Mouse (Mus musculus) MEL (cell line): ENCODE results near the gene Etfa. TPM values are rescaled to one million over a fixed set of nuclear protein-coding genes. Genes with fewer than 3 reads are reported as not detected.

Experiments used
- DNase-seq: peaks from one replicate; pipeline ENCODE4 v3.0.0; 2011; ENCODE audit warnings: low read depth, low spot score
- H3K27ac ChIP-seq: 2 replicates; pipeline ENCODE4 v1.5.1; 2012; ENCODE audit warnings: low read depth, mild to moderate bottlenecking, control low read depth, low read length, moderate library complexity; ENCODE audit not compliant: control insufficient read depth
- H3K27me3 ChIP-seq, 2 experiments: fragments of 150-350 bp in 1 of 2; sonication (generic) in 1 of 2; 2 replicates each; pipeline ENCODE4 v1.6.1; 2012; ENCODE audit warnings: low read length in 2 of 2, mild to moderate bottlenecking in 2 of 2, improper control_type of control experiment in 1 of 2, moderate library complexity in 1 of 2; ENCODE audit not compliant: insufficient read depth in 2 of 2, control insufficient read depth in 1 of 2
- H3K36me3 ChIP-seq, 2 experiments: 2 replicates each; pipeline ENCODE4 v1.6.1; 2012 to 2014; ENCODE audit warnings: low read length in 2 of 2, improper control_type of control experiment in 1 of 2, inconsistent platforms in 1 of 2, mild to moderate bottlenecking in 1 of 2; ENCODE audit not compliant: insufficient read depth in 2 of 2, control insufficient read depth in 1 of 2
- H3K4me1 ChIP-seq, 2 experiments: fragments of 150-350 bp in 1 of 2; sonication (generic) in 1 of 2; 2 replicates each; pipeline ENCODE4 v1.6.1; 2012; ENCODE audit warnings: low read length in 2 of 2, improper control_type of control experiment in 1 of 2, mild to moderate bottlenecking in 1 of 2; ENCODE audit not compliant: insufficient read depth in 2 of 2, control insufficient read depth in 1 of 2
- H3K4me3 ChIP-seq, 2 experiments: fragments of 150-350 bp in 1 of 2; sonication (generic) in 1 of 2; 2 replicates each; pipeline ENCODE4 v1.5.1; 2012; ENCODE audit warnings: low read depth in 2 of 2, low read length in 2 of 2, mild to moderate bottlenecking in 2 of 2, moderate library complexity in 2 of 2, control low read depth in 1 of 2, improper control_type of control experiment in 1 of 2; ENCODE audit not compliant: control insufficient read depth in 1 of 2, insufficient read depth in 1 of 2
- H3K79me2 ChIP-seq: 2 replicates; pipeline ENCODE4 v1.6.1; 2012; ENCODE audit warnings: mild to moderate bottlenecking, low read length, moderate library complexity; ENCODE audit not compliant: control insufficient read depth, poor library complexity, insufficient read depth
- H3K9ac ChIP-seq: 2 replicates; pipeline ENCODE4 v1.6.1; 2012; ENCODE audit warnings: low read depth, mild to moderate bottlenecking, control low read depth, low read length, moderate library complexity; ENCODE audit not compliant: control insufficient read depth, poor library complexity, severe bottlenecking
- H3K9me3 ChIP-seq: fragments of 150-350 bp; sonication (generic); replicated peaks from 2 replicates; pipeline ENCODE4 v1.6.1; 2012; ENCODE audit warnings: mild to moderate bottlenecking, low read length, improper control_type of control experiment, moderate library complexity; ENCODE audit not compliant: insufficient read depth
- BHLHE40 ChIP-seq: IDR thresholded peaks from 2 replicates; pipeline ENCODE4 v1.6.1; 2012; ENCODE audit warnings: low read depth, mild to moderate bottlenecking, inconsistent platforms, low read length, improper control_type of control experiment, borderline replicate concordance
- CHD1 ChIP-seq: IDR thresholded peaks from 2 replicates; pipeline ENCODE4 v1.6.1; 2012; ENCODE audit warnings: low read depth, mild to moderate bottlenecking, inconsistent platforms, low read length, improper control_type of control experiment
- CTCF ChIP-seq, 3 experiments: IDR thresholded peaks in 2 of 3; conservative IDR thresholded peaks in 1 of 3; 2 replicates each; pipeline ENCODE4 v1.5.1; 2011 to 2012; ENCODE audit warnings: low read length in 3 of 3, low read depth in 2 of 3, mild to moderate bottlenecking in 2 of 3, improper control_type of control experiment in 1 of 3, inconsistent platforms in 1 of 3, mixed read lengths in 1 of 3, moderate library complexity in 1 of 3; ENCODE audit not compliant: control insufficient read depth in 1 of 3, insufficient read depth in 1 of 3, poor library complexity in 1 of 3, severe bottlenecking in 1 of 3
- ELF1 ChIP-seq: IDR thresholded peaks from 2 replicates; pipeline ENCODE4 v1.6.1; 2014; ENCODE audit warnings: low read depth, mild to moderate bottlenecking, inconsistent platforms, low read length, improper control_type of control experiment, moderate library complexity
- EP300 ChIP-seq, 2 experiments: IDR thresholded peaks; 2 replicates each; pipeline ENCODE4 v1.6.1; 2011; ENCODE audit warnings: improper control_type of control experiment in 2 of 2, low read length in 2 of 2, low read depth in 1 of 2, mild to moderate bottlenecking in 1 of 2
- GABPA ChIP-seq: IDR thresholded peaks from 2 replicates; pipeline ENCODE4 v1.6.1; 2012; ENCODE audit warnings: low read depth, mild to moderate bottlenecking, inconsistent platforms, low read length, improper control_type of control experiment, moderate library complexity
- GATA1 ChIP-seq: IDR thresholded peaks from 2 replicates; pipeline ENCODE4 v1.6.1; 2011; ENCODE audit warnings: low read depth, low read length, improper control_type of control experiment
- JUND ChIP-seq: IDR thresholded peaks from 2 replicates; pipeline ENCODE4 v1.6.1; 2011; ENCODE audit warnings: low read depth, mild to moderate bottlenecking, improper control_type of control experiment, low read length
- MAFK ChIP-seq: IDR thresholded peaks from 2 replicates; pipeline ENCODE4 v1.6.1; 2011; ENCODE audit warnings: low read depth, mild to moderate bottlenecking, low read length, improper control_type of control experiment, borderline replicate concordance
- MAX ChIP-seq: IDR thresholded peaks from 2 replicates; pipeline ENCODE4 v1.6.1; 2011; ENCODE audit warnings: low read length, improper control_type of control experiment
- MXI1 ChIP-seq: IDR thresholded peaks from 2 replicates; pipeline ENCODE4 v1.6.1; 2011; ENCODE audit warnings: mild to moderate bottlenecking, low read depth, low read length, improper control_type of control experiment
- MYB ChIP-seq: IDR thresholded peaks from 2 replicates; pipeline ENCODE4 v1.6.1; 2011; ENCODE audit warnings: mild to moderate bottlenecking, low read depth, low read length, improper control_type of control experiment
- MYC ChIP-seq: IDR thresholded peaks from 2 replicates; pipeline ENCODE4 v1.6.1; 2011; ENCODE audit warnings: low read depth, mild to moderate bottlenecking, low read length, improper control_type of control experiment, moderate library complexity
- NELFE ChIP-seq: IDR thresholded peaks from 2 replicates; pipeline ENCODE4 v1.6.1; 2011; ENCODE audit warnings: low read depth, low read length, improper control_type of control experiment
- POLR2AphosphoS2 ChIP-seq: IDR thresholded peaks from 2 replicates; pipeline ENCODE4 v1.6.1; 2011; ENCODE audit warnings: low read length, improper control_type of control experiment
- RCOR1 ChIP-seq: IDR thresholded peaks from 2 replicates; pipeline ENCODE4 v1.6.1; 2012; ENCODE audit warnings: low read depth, mild to moderate bottlenecking, inconsistent platforms, low read length, improper control_type of control experiment
- SIN3A ChIP-seq: IDR thresholded peaks from 2 replicates; pipeline ENCODE4 v1.6.1; 2012; ENCODE audit warnings: low read length, improper control_type of control experiment, inconsistent platforms
- SMC3 ChIP-seq: IDR thresholded peaks from 2 replicates; pipeline ENCODE4 v1.6.1; 2011; ENCODE audit warnings: low read depth, low read length, improper control_type of control experiment
- TBP ChIP-seq: IDR thresholded peaks from 2 replicates; pipeline ENCODE4 v1.8.0; 2011; ENCODE audit warnings: low read depth, low read length, improper control_type of control experiment
- UBTF ChIP-seq: IDR thresholded peaks from 2 replicates; pipeline ENCODE4 v1.6.1; 2012; ENCODE audit warnings: low read depth, mild to moderate bottlenecking, inconsistent platforms, low read length, improper control_type of control experiment, moderate library complexity, borderline replicate concordance; ENCODE audit not compliant: insufficient read depth
- ZMIZ1 ChIP-seq: IDR thresholded peaks from 2 replicates; pipeline ENCODE4 v1.6.1; 2012; ENCODE audit warnings: low read depth, mild to moderate bottlenecking, inconsistent platforms, low read length, improper control_type of control experiment, moderate library complexity
- polyA plus RNA-seq, 2 experiments: library from polyadenylated mRNA; stranded (reverse) in 1 of 2; unstranded in 1 of 2; fragments of >175 nt in 1 of 2; fragments of >200 nt in 1 of 2; gene quantifications; 2 replicates each; pipeline versions ENCODE4 v1.2.1 to v1.2.4; 2012; ENCODE audit warnings: low replicate concordance in 2 of 2, low read depth in 1 of 2; ENCODE audit not compliant: insufficient read length in 2 of 2, insufficient read depth in 1 of 2, missing spikeins in 1 of 2
- total RNA-seq: library from RNA; depleted of rRNA; stranded (reverse); fragments of 300-350 nt; gene quantifications from 2 replicates; pipeline ENCODE4 v1.2.3, GENCODE M21; 2012

The Etfa gene
- total and polyA plus RNA-seq, 3 experiments, result 37.5 to 126 TPM; not detected in 1

GRCm38 (mm10) chr9:55423451-55424424 lies 88.3 kb downstream of the Etfa start:
- Histone ChIP-seq H3K36me3 (no peaks in the 10 kb centered on the region), H3K4me3 (no peak overlapping the region), H3K4me1 (peaks cover 0 to 8% of the 10 kb centered on the region in 2 experiments; a peak in 2 of 4 replicates), H3K27me3 (no peaks in the 10 kb centered on the region; a peak in 1 of 4 replicates), H3K9ac (no peak overlapping the region), H3K27ac (no peak overlapping the region), H3K79me2 (no peaks in the 10 kb centered on the region), H3K9me3 (no peaks in the 10 kb centered on the region)
- DNase-seq, result no peak
- TF ChIP-seq ZMIZ1, result no peak
- no peak for TF ChIP-seq SIN3A
- TF ChIP-seq MXI1, result no peak
- TF ChIP-seq MYB, result no peak
- no peak for TF ChIP-seq NELFE
- no peak for TF ChIP-seq BHLHE40
- no peak for TF ChIP-seq ELF1
- TF ChIP-seq GATA1, result no peak
- TF ChIP-seq MYC, result no peak

- DNase-seq, result no peak
- H3K9ac ChIP-seq, result no peak overlapping the region
- TF ChIP-seq EP300 (IDR thresholded peaks at IDR 0.05; ENCODE audit: low read depth in 1 of 2, low read length in 2 of 2) (no peak), MXI1 (no peak), TBP (no peak)
- TF ChIP-seq, all 39 proteins: peak for 0
- Histone ChIP-seq H3K27ac (no peak overlapping the region), H3K79me2 (no peaks in the 10 kb centered on the region), H3K9me3 (no peaks in the 10 kb centered on the region), H3K36me3 (no peaks in the 10 kb centered on the region), H3K4me3 (no peak overlapping the region), H3K27me3 (no peaks in the 10 kb centered on the region; a peak in 1 of 4 replicates), H3K4me1 (peaks cover 0 to 8% of the 10 kb centered on the region in 2 experiments; a peak in 2 of 4 replicates)
These were observed 90.3 kb downstream of the Etfa start for GRCm38 (mm10) chr9:55421786-55422185.

GRCm38 (mm10) chr9:55411154-55411553 lies 100.9 kb downstream of the Etfa start:
- Histone ChIP-seq H3K9me3 (no peaks in the 10 kb centered on the region), H3K4me1 (no peaks in the 10 kb centered on the region; a peak in 1 of 4 replicates), H3K27me3 (peaks cover 5 to 7% of the 10 kb centered on the region in 2 experiments; a peak in 3 of 4 replicates), H3K4me3 (no peak overlapping the region; a peak in 1 of 4 replicates), H3K79me2 (no peaks in the 10 kb centered on the region), H3K9ac (no peak overlapping the region), H3K36me3 (no peaks in the 10 kb centered on the region)
- TF ChIP-seq SMC3 (no peak), UBTF (no peak), RCOR1 (no peak), TBP (no peak), MAX (no peak), JUND (no peak), GABPA (no peak), POLR2AphosphoS2 (no peak), CTCF (IDR thresholded peaks at IDR 0.05 in 2 of 3, conservative IDR thresholded peaks at IDR 0.05 in 1 of 3; ENCODE audit: control insufficient read depth in 1 of 3, insufficient read depth in 1 of 3, low read depth in 2 of 3, low read length in 3 of 3, poor library complexity in 1 of 3, severe bottlenecking in 1 of 3) (no peak), CHD1 (no peak), GATA1 (no peak), MAFK (no peak), ELF1 (no peak), ZMIZ1 (no peak)
- TF ChIP-seq, all 39 proteins: peak for 0
- H3K27ac ChIP-seq, result no peak overlapping the region
- DNase-seq, result peak; percentile 36
